Mouse (Mus musculus) liver, adult 2 months (tissue): ENCODE measurements around the gene Urad. TPM values are rescaled to one million over a fixed set of nuclear protein-coding genes. Genes with fewer than 3 reads are reported as not detected.
A peak's percentile ranks its signal among the peaks of the same experiment; 100 is the strongest.

Source experiments
- DNase-seq: peaks from one replicate; pipeline ENCODE4 v3.0.0-alpha.2; 2011; ENCODE audit warnings: low read depth, low spot score; ENCODE audit errors: extremely low read depth
- H3K27ac ChIP-seq: fragments of 200-500 bp; replicated peaks from 2 replicates; pipeline ENCODE4 v1.5.1; 2012; ENCODE audit warnings: low read depth, mild to moderate bottlenecking, control low read depth, inconsistent platforms, low read length; ENCODE audit not compliant: insufficient read depth
- H3K27me3 ChIP-seq: fragments of 200-500 bp; 2 replicates; pipeline ENCODE4 v1.6.1; 2012; ENCODE audit warnings: mild to moderate bottlenecking, moderate library complexity, low read length, inconsistent platforms; ENCODE audit not compliant: control insufficient read depth, insufficient read depth
- H3K36me3 ChIP-seq: fragments of 200-500 bp; 2 replicates; pipeline ENCODE4 v1.6.1; 2012; ENCODE audit warnings: low read length, inconsistent platforms; ENCODE audit not compliant: control insufficient read depth, insufficient read depth
- H3K4me1 ChIP-seq: fragments of 200-500 bp; 2 replicates; pipeline ENCODE4 v1.6.1; 2011; ENCODE audit warnings: low read length; ENCODE audit not compliant: control insufficient read depth, insufficient read depth
- H3K4me3 ChIP-seq: fragments of 200-500 bp; 2 replicates; pipeline ENCODE4 v1.5.1; 2011; ENCODE audit warnings: low read depth, mild to moderate bottlenecking, control low read depth, low read length, moderate library complexity; ENCODE audit not compliant: insufficient read depth
- H3K79me2 ChIP-seq: fragments of 200-500 bp; 2 replicates; pipeline ENCODE4 v1.6.1; 2012; ENCODE audit warnings: inconsistent platforms, mild to moderate bottlenecking, low read length, moderate library complexity; ENCODE audit not compliant: control insufficient read depth, insufficient read depth
- H3K9ac ChIP-seq: fragments of 200-500 bp; 2 replicates; pipeline ENCODE4 v1.6.1; 2012; ENCODE audit warnings: low read depth, mild to moderate bottlenecking, control low read depth, inconsistent platforms, low read length
- CTCF ChIP-seq: fragments of 200-500 bp; IDR thresholded peaks from 2 replicates; pipeline ENCODE4 v1.5.1; 2011; ENCODE audit warnings: low read depth, low read length, control low read depth
- POLR2A ChIP-seq: fragments of 200-500 bp; IDR thresholded peaks from 2 replicates; pipeline ENCODE4 v1.6.1; 2011; ENCODE audit warnings: low read length, control low read depth; ENCODE audit not compliant: insufficient read depth; ENCODE audit errors: extremely low read depth
- WGBS: fragments of 180-500 bp; shearing (Covaris S2); methylation state at CpG from one replicate; pipeline ENCODE4 v1.1.7; 2018; 5-methylcytosine and 5-hydroxymethylcytosine counted together
- polyA plus RNA-seq: library from polyadenylated mRNA; depleted of rRNA; stranded (reverse); fragments of >200 nt; gene quantifications from 2 replicates; pipeline ENCODE4 v1.2.3, GENCODE M21; 2012
- total RNA-seq: library from RNA; depleted of rRNA; stranded (reverse); fragments of >200 nt; gene quantifications from 2 replicates; pipeline ENCODE4 v1.2.3, GENCODE M21; 2014

Gene Urad
- total and polyA plus RNA-seq, 2 experiments = 106 to 154 TPM

DNA sequence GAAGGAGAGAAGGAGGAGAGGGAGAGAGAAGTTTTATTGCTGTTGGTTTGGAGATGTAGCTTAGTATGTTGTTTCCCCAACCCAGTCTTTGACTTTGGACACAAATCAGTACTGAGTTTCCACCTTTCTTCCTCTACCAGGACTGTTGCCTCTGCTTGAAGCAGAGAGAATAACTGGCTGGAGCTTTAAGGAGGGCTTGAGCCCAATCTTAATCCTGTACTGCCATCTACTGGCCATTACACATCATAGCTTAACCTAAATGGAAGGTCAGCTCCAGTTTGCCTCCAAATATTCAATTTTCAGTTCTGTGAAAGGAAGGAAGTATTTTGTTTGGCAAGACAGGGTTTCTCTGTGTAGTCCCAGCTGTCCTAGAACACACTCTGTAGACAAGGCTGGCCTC lies 2.6 kb downstream of the Urad start:
- peak; percentile 27 for TF ChIP-seq CTCF
- TF ChIP-seq POLR2A = no peak
- Histone ChIP-seq H3K4me3 (peak overlapping the region; percentile 1), H3K9ac (peak overlapping the region; percentile 43; the same call in 1 of the 2 replicates), H3K79me2 (peaks cover 5% of the 10 kb centered on the region; the same call in 1 of the 2 replicates), H3K4me1 (peaks cover 12% of the 10 kb centered on the region), H3K27me3 (no peaks in the 10 kb centered on the region), H3K36me3 (peaks cover 7% of the 10 kb centered on the region; the same call in 1 of the 2 replicates), H3K27ac (peak overlapping the region; percentile 68)
- peak; percentile 75 for DNase-seq

DNA sequence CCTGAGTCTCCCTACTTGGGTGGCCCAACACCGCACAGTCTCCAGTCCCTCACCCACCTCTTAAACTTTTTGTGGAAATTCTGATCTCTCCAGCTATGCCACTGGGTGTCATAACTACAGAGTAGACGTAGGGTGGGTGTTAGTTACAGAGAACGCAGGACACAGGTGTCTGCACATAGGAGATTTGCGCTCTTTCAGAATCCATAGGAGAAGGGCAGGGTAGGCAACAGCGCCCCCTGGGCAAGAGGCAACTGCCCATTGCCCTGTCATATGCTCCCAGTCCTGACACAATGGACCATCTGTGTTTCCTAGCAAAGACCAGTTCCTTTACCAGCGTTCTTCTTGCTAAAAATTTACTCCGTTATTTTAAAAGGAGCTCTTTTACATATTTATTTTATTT lies 4.2 kb downstream of the Urad start:
- H3K27ac ChIP-seq = no peak overlapping the region
- no peak overlapping the region for H3K4me3 ChIP-seq
- H3K36me3 ChIP-seq = peaks cover 7% of the 10 kb centered on the region; the same call in 1 of the 2 replicates
- no peaks in the 10 kb centered on the region for H3K27me3 ChIP-seq
- H3K9ac ChIP-seq = no peak overlapping the region; the same call in 1 of the 2 replicates
- H3K4me1 ChIP-seq = peaks cover 12% of the 10 kb centered on the region
- H3K79me2 ChIP-seq = peaks cover 5% of the 10 kb centered on the region; the same call in 1 of the 2 replicates
- TF ChIP-seq CTCF (peak; percentile 77), POLR2A (no peak)
- no peak for DNase-seq
- WGBS = 60% methylated on average over 7 of the region's 7 CpGs

DNA sequence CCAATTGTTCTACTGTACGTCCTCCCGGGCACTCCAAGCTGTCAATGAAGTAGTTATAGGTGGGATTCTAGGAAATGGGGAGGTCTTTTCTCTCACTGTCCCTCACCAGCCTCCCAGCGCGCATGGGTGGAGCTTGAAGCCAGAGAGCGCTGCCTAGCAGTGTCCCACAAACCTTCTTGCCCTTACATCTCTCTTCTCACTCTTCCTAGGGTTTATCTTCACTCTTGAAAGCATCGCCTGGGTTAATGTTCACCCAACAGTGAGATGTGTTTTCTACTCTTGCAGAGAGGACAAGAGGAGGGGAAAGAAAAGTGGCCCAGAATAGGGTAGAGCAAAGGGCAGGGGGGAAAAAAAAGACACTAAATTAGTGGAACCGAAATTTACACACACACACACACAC lies 4.9 kb downstream of the Urad start:
- Histone ChIP-seq H3K27ac (no peak overlapping the region), H3K79me2 (peaks cover 5% of the 10 kb centered on the region; the same call in 1 of the 2 replicates), H3K36me3 (peaks cover 7% of the 10 kb centered on the region; the same call in 1 of the 2 replicates), H3K4me1 (peaks cover 12% of the 10 kb centered on the region), H3K27me3 (no peaks in the 10 kb centered on the region), H3K4me3 (no peak overlapping the region), H3K9ac (no peak overlapping the region)
- no peak for DNase-seq
- WGBS = 47% methylated on average over 7 of the region's 7 CpGs
- no peak for TF ChIP-seq CTCF
- TF ChIP-seq POLR2A = no peak

DNA sequence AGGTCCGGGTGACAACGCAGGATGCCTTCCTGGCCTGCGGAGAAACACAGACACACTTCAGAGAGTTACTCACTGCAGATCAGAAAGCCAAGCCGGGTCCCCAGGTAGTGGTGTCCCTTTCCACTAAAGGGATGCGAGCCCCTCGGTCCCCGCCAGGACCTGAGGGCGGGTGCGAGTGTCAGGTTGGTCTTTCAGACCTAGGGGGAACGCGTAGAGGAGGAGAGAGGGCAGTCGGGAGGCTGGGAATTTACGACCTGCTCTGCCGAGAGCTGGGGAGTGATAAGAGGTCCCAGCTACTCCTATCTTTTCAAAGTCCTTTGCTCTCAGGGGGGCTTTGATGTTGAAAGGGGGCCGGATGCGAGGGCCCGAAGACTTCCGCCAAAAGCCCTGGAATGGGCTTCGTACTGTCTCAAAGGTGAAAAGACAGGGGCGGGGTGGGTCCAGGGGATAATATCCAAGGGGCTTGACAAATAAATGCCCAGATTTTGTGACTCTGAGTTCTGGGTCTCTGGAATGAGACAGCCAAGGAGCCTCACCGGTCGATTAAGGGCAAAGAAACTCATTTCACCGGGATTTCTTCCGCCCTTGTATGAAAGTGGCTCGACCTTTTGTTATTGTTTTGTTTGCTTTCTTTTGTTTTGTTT lies 6.7 kb downstream of the Urad start:
- Histone ChIP-seq H3K36me3 (peaks cover 7% of the 10 kb centered on the region; the same call in 1 of the 2 replicates), H3K27ac (no peak overlapping the region), H3K4me3 (no peak overlapping the region), H3K9ac (no peak overlapping the region), H3K27me3 (no peaks in the 10 kb centered on the region; the same call in 1 of the 2 replicates), H3K4me1 (peaks cover 12% of the 10 kb centered on the region), H3K79me2 (peaks cover 5% of the 10 kb centered on the region; the same call in 1 of the 2 replicates)
- DNase-seq = no peak
- TF ChIP-seq POLR2A (no peak), CTCF (no peak)
- 64% methylated on average over 25 of the region's 25 CpGs for WGBS

DNA sequence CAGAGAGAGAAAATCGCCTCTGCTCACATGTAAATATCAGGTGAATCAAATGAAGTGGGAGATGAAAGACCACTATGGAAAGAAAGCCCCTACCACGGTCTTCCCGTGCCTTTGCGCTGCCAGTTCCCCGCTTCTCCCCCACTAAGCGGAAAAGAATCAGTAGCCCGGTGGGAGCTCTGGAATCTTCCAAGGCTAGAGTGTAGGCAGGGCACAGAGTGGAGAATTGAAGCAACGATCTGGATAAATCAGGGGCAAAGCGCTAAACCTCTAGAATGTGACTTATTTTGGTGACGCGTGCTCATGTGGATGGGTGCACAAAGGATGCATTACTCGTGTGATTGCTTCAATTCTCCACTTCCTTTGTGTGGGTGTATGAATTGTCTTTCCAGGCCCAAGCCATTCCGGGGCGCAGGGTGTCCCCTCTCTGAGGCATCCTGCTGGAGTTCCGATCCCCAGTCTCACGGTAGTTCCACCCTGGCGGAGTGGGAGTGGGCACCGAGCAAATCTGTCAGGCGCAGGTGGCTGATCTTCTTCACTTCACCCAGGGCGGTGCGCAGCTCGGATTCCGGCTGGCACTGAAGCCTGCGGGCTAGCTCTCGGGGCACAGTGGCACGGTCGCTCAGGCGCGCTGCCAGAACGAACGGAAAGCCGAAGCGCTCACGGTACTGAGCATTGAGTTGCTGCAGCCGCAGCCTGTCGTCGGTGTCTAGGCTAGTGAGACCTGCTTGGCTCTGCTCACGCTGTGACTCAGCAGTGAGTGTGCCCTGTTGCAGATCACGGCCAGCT lies 7.4 kb downstream of the Urad start:
- no peak for TF ChIP-seq CTCF
- TF ChIP-seq POLR2A = no peak
- Histone ChIP-seq H3K27ac (no peak overlapping the region), H3K27me3 (no peaks in the 10 kb centered on the region; the same call in 1 of the 2 replicates), H3K79me2 (peaks cover 5% of the 10 kb centered on the region; the same call in 1 of the 2 replicates), H3K4me1 (peaks cover 7% of the 10 kb centered on the region), H3K36me3 (peaks cover 7% of the 10 kb centered on the region; the same call in 1 of the 2 replicates), H3K9ac (no peak overlapping the region), H3K4me3 (no peak overlapping the region)
- DNase-seq = no peak
- whole genome bisulfite sequencing = 71% methylated on average over 39 of the region's 39 CpGs
